Mouse (Mus musculus): ENCODE measurements around the gene Pde5a.

DNA sequence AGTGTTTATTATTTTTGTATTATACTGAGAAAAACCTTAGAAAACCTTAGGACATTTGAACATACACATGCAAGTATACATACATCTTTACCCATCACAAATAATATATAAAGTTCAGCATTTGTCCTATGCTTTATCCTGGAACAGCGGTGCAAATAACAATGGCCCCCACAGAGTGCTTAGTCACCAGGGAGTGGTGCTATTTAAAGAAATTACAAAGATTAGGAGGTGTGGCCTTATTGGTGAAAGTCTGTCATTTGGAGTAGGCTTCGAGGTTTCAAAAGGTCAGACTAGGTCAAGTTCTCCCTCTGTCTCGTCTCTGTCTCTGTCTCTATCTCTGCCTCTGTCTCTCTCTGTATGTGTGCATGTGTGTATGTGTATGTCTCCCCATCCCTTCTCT is 32.9 kb upstream of the Pde5a start:
- no peak for TF ChIP-seq POLR2A (IDR thresholded peaks at IDR 0.05; ENCODE audit: low read depth, low read length)
- TF ChIP-seq CTCF (conservative IDR thresholded peaks at IDR 0.05; ENCODE audit: insufficient read depth, insufficient read length, low read depth, low read length), result no peak
